Mouse (Mus musculus) thymus, postnatal 4 days (tissue): ENCODE data around the gene Tkt.
A peak's percentile ranks its signal among the peaks of the same experiment; 100 is the strongest.
"Not testable (repeated sequence)": the region's sequence is repeated elsewhere in the genome, so short reads cannot be mapped to it uniquely, and the experiment has no call there.

ENCODE experiments used
- DNase-seq: peaks from one replicate; pipeline ENCODE4 v3.0.0; 2021

The Tkt gene

GRCm38 (mm10) chr14:30548131-30548720, at the start of gene Tkt:
TSS of gene Tkt (plus strand) at chr14:30548359.
- peak; percentile 40 for DNase-seq

- no peak for DNase-seq
Measured at GRCm38 (mm10) chr14:30504990-30505389, 43.2 kb upstream of the Tkt start.

GRCm38 (mm10) chr14:30510214-30510763, 37.9 kb upstream of the Tkt start:
- DNase-seq = no peak

GRCm38 (mm10) chr14:30512896-30513295, 35.3 kb upstream of the Tkt start:
- DNase-seq = no peak

- no peak for DNase-seq
Measured at GRCm38 (mm10) chr14:30515931-30516723, 32.0 kb upstream of the Tkt start.

GRCm38 (mm10) chr14:30519323-30519722, 28.8 kb upstream of the Tkt start:
- no peak for DNase-seq

- no peak for DNase-seq
Measured at GRCm38 (mm10) chr14:30523356-30523755, 24.8 kb upstream of the Tkt start.

GRCm38 (mm10) chr14:30528392-30528791, 19.8 kb upstream of the Tkt start:
- no peak for DNase-seq

- no peak for DNase-seq
Measured at GRCm38 (mm10) chr14:30528961-30529360, 19.2 kb upstream of the Tkt start.

- no peak for DNase-seq
Measured at GRCm38 (mm10) chr14:30529454-30529853, 18.7 kb upstream of the Tkt start.

- no peak for DNase-seq
Measured at GRCm38 (mm10) chr14:30530726-30531269, 17.4 kb upstream of the Tkt start.

- DNase-seq = no peak
Measured at GRCm38 (mm10) chr14:30531431-30531830, 16.7 kb upstream of the Tkt start.

- no peak for DNase-seq
Measured at GRCm38 (mm10) chr14:30531896-30532295, 16.3 kb upstream of the Tkt start.

- DNase-seq = no peak
Measured at GRCm38 (mm10) chr14:30533780-30534450, 14.2 kb upstream of the Tkt start.

- DNase-seq = no peak
Measured at GRCm38 (mm10) chr14:30541541-30541940, 6.6 kb upstream of the Tkt start.

- DNase-seq = not testable (repeated sequence)
Measured at GRCm38 (mm10) chr14:30543331-30543730, 4.8 kb upstream of the Tkt start.

- DNase-seq = peak; percentile 97
Measured at GRCm38 (mm10) chr14:30548965-30549776, 1.0 kb downstream of the Tkt start.

- DNase-seq = peak; percentile 60
Measured at GRCm38 (mm10) chr14:30549777-30550149, 1.6 kb downstream of the Tkt start.

- no peak for DNase-seq
Measured at GRCm38 (mm10) chr14:30550232-30551070, 2.3 kb downstream of the Tkt start.

- DNase-seq = no peak
Measured at GRCm38 (mm10) chr14:30551509-30551908, 3.4 kb downstream of the Tkt start.

GRCm38 (mm10) chr14:30551981-30552380, 3.8 kb downstream of the Tkt start:
- no peak for DNase-seq

- DNase-seq = no peak
Measured at GRCm38 (mm10) chr14:30553185-30553584, 5.0 kb downstream of the Tkt start.
